Mouse (Mus musculus) frontal cortex, postnatal 36 days (tissue): ENCODE measurements at regions not wholly inside any gene's neighbourhood (a gene's known extent, or its start where the extent isn't known, plus 50 kb on each side); places are given as distances from the start of the nearest gene placed in this dataset.

ENCODE experiments used
- DNase-seq, 2 experiments: peaks; one replicate each; pipeline ENCODE4 v3.0.0; 2022; ENCODE audit warnings: low spot score in 2 of 2

DNA sequence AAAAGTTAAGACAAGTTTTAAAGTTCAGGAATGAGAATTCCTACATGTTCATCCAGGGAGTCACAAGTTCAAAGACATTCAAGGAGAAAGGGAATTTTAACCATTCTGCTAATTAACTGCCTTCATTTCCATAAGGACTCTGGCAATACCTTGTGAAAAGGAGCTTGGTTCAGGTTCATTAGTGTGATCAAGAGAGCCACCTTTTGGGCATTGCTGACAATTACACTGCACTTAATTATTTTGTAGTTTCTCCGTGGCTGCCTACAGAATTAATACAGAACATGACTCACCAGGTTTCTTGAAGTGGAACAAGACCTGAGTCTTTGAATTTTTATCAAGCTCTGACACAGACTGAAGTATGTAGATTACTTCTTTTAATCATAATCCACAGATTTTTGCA, 52.4 kb upstream of the Ankef1 start:
- DNase-seq, result peak in 1 of 2 experiments; percentile 45
